In the genomic region with DNA sequence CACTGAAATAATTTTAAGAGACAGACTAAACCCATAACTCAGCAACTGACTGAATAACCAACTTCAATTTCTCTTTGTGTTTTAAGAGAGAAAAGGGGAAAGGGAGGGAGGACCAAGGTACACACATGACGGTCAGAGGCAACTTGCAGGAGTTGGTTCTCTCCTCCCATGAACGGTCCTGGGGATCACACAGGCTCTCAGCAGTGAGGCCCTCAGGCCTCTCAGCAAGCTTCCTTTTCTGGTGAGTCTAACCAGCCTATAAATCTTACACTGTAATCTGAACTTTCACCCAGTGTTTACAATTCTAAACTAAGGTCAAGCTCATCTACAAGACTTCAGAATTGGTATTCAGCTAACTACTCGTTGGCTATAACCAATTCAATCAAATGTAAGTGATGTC, we compare ENCODE assay signal across 8 mouse cellular contexts. TPM values are rescaled to one million over a fixed set of nuclear protein-coding genes. Genes with fewer than 3 reads are reported as not detected.
A peak's percentile ranks its signal among the peaks of the same experiment; 100 is the strongest.
DNase-seq lines count a peak whose midpoint lies in the region; ATAC-seq and TF ChIP-seq lines count a peak whose summit lies in the region.

No protein-coding gene starts in this region.

- no peaks in the 10 kb centered on the region for H3K9me3 ChIP-seq in lung, postnatal 0 days (ENCODE audit: low read length)
- H3K9me3 ChIP-seq in limb, embryonic 13.5 days = no peaks in the 10 kb centered on the region

- H3K27me3 ChIP-seq in lung, postnatal 0 days (replicated peaks; ENCODE audit: insufficient read depth, low read length) = no peaks in the 10 kb centered on the region
- no peaks in the 10 kb centered on the region for H3K27me3 ChIP-seq in limb, embryonic 13.5 days

- H3K4me2 ChIP-seq in lung, postnatal 0 days (replicated peaks; ENCODE audit: low read depth, low read length) = peak overlapping the region; percentile 22; the same call in 1 of the 2 replicates
- H3K4me2 ChIP-seq in limb, embryonic 13.5 days (replicated peaks) = peak overlapping the region; percentile 77

- DNase-seq in heart, adult 11 months = peak; percentile 89
- no peak for DNase-seq in heart, postnatal 36 days
- peak; percentile 29 for DNase-seq in lung, postnatal 0 days (ENCODE audit: low spot score)
- no peak for DNase-seq in lung, postnatal 36 days
- no peak for DNase-seq in right cerebral cortex, adult 2 months (ENCODE audit: low spot score in 2 of 2)
- no peak for DNase-seq in gastrocnemius, postnatal 25 days

- 49% methylated on average over 3 of the region's 3 CpGs for WGBS in lung, postnatal 0 days
- WGBS in limb, embryonic 13.5 days = 40% methylated on average over 3 of the region's 3 CpGs
- 43% methylated on average over 3 of the region's 3 CpGs for WGBS in olfactory bulb, adult 2 months

- ATAC-seq in lung, postnatal 0 days = no peak
- no peak for ATAC-seq in limb, embryonic 13.5 days (ENCODE audit: low FRiP score, low read depth)

- no peak overlapping the region for H3K9ac ChIP-seq in lung, postnatal 0 days (replicated peaks; ENCODE audit: low read depth)
- no peak overlapping the region for H3K9ac ChIP-seq in limb, embryonic 13.5 days

- intact Hi-C loops in heart, postnatal 36 days (cut with DNase I) = loop anchor here (10.0 kb wide), 1 partner anchor 290 kb away; no protein-coding TSS in a partner anchor

- TF ChIP-seq EP300 in lung, postnatal 0 days (IDR thresholded peaks at IDR 0.05) = no peak

- H3K27ac ChIP-seq in lung, postnatal 0 days (ENCODE audit: low read length) = no peak overlapping the region
- H3K27ac ChIP-seq in limb, embryonic 13.5 days = no peak overlapping the region
- H3K27ac ChIP-seq in olfactory bulb, adult 2 months (ENCODE audit: insufficient read depth, low read depth, low read length) = peak overlapping the region; percentile 56

- TF ChIP-seq CTCF in lung, postnatal 0 days (IDR thresholded peaks at IDR 0.05) = no peak
- no peak for TF ChIP-seq CTCF in olfactory bulb, adult 2 months (IDR thresholded peaks at IDR 0.05; ENCODE audit: insufficient read depth, low read depth, low read length)

- H3K4me1 ChIP-seq in lung, postnatal 0 days (ENCODE audit: insufficient read depth, low read depth, low read length) = peaks cover 10% of the 10 kb centered on the region; the same call in 1 of the 2 replicates
- H3K4me1 ChIP-seq in limb, embryonic 13.5 days = peaks cover 18% of the 10 kb centered on the region
- 0 out of 2 replicates have a peak, but pooled peaks cover 2% of the 10 kb centered on the region for H3K4me1 ChIP-seq in olfactory bulb, adult 2 months (ENCODE audit: control insufficient read depth, insufficient read depth, low read length)

- no peak overlapping the region for H3K4me3 ChIP-seq in lung, postnatal 0 days (ENCODE audit: low read depth, low read length)
- no peak overlapping the region for H3K4me3 ChIP-seq in limb, embryonic 13.5 days
- H3K4me3 ChIP-seq in olfactory bulb, adult 2 months (ENCODE audit: insufficient read depth, low read depth, low read length) = peak overlapping the region; percentile 24

- no peak for TF ChIP-seq POLR2A in olfactory bulb, adult 2 months (IDR thresholded peaks at IDR 0.05; ENCODE audit: insufficient read depth, low read depth, low read length)

- peaks cover 4% of the 10 kb centered on the region; the same call in 1 of the 2 replicates for H3K36me3 ChIP-seq in lung, postnatal 0 days (ENCODE audit: insufficient read depth, low read length)
- H3K36me3 ChIP-seq in limb, embryonic 13.5 days = peaks cover 15% of the 10 kb centered on the region

RNA-seq across cellular contexts. Expression of a gene that starts 12.3 kb away (rescaled TPM):
- total RNA-seq in heart, postnatal 36 days (2021) = 100 to 1,000 TPM; 251 to 323 TPM
- polyA plus RNA-seq in lung, postnatal 0 days (2015; fragmentation: Nextera tagmentation; extraction: Ambion mirVana) = 47.9 and 52.2 TPM in 2 replicates
- polyA plus RNA-seq in limb, embryonic 13.5 days (2015; fragmentation: Nextera tagmentation; extraction: Ambion mirVana) = 49.3 and 50.2 TPM in 2 replicates
- not detected in 2 replicates for polyA plus RNA-seq in olfactory bulb, adult 2 months (2012; ENCODE audit: insufficient read depth, insufficient read length, low replicate concordance, missing spikeins)
- 100 to 1,000 TPM; 110 to 147 TPM for total RNA-seq in gastrocnemius, postnatal 25 days (2021)

Comparison
In these comparisons a context has a peak if more than half of its experiments do, and no peak if none do; other contexts are left out.
1. DNase-seq: peak in heart, adult 11 months (single experiment) and lung, postnatal 0 days (single experiment); none in heart, postnatal 36 days (0 of 2), lung, postnatal 36 days (single experiment), right cerebral cortex, adult 2 months (0 of 2) and gastrocnemius, postnatal 25 days (single experiment).